Mouse (Mus musculus) subcutaneous adipose tissue, adult 2 months (tissue): ENCODE data around the gene Gm5678. TPM values are rescaled to one million over a fixed set of nuclear protein-coding genes. Genes with fewer than 3 reads are reported as not detected.

ENCODE experiments used
- polyA plus RNA-seq: library from polyadenylated mRNA; depleted of rRNA; stranded (reverse); fragments of >200 nt; gene quantifications from 2 replicates; pipeline ENCODE4 v1.2.3, GENCODE M21; 2012; ENCODE audit warnings: low replicate concordance; rRNA removed

The Gm5678 gene
- polyA plus RNA-seq: not detected in 2 replicates

DNA sequence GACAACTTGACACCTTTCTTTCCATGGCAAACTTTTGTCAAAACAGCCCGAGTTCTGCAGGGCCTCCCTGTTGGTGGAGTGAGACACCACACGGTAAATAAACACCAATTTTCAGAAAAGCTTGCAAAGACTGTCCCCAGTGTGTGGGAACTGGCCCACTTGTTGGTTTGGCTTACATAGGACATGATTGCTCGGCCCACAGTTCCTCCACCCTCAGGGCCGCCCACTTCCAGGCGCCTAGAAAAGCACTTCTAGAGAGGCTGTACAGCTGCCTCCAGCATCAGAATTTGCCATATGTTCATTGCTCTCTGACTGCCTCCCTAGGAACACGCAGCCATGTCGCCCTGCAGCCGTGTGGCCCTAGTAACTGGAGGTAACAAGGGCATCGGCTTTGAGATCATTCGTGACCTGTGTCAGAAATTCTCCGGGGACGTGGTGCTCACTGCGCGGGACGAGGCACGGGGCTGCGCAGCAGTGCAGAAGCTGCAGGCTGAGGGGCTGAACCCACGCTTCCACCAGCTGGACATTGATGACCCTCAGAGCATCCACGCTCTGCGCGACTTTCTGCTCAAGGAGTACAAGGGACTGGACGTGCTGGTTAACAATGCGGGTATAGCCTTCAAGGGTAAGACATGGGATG, at the start of gene Gm5678:
Gene Gm5678 (plus strand): TSS at position 337 of the 640 bp plus-strand sequence.

DNA sequence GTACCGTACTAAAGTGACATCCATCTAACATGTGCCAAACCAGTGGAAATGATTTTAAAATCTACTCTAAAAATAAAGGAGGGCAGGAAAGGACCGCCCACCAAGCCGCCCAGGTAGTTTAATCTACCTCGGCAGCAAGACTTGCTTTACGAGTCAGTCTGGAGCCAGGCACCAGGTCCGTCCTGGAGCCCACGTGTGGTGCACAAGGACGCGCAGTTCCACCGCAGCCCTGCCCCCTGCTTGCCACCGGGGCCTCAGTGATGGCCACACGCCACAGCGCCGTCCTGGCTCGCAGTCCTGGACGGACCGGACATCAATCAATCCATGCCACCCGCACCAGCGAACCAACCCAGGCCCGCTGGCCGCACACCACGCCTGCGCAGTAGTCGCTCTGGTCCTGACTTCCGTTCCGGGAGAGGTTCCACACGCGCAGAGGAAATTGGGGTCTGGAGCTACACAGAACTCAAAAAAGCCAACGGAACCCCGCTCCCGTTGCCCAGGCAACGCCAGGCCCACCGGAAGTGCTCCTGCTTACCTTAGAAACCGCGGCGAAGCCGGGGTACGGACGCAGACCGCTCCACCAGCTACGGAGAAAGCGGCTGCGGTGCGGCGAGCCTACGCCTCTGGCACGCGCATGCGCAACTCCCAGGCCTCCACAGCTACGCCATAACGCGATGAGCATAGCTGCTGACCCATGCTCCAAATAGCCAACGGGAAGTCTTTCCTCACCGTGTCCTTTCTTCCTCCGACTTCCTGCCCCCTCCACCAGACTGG, 24.3 kb upstream of the Gm5678 start, which contains the start of gene Setd4:
Gene Setd4 (minus strand): TSS at position 625 of the 774 bp plus-strand sequence.

GRCm38 (mm10) chr16:93605553-93605952, 22.3 kb upstream of the Gm5678 start, which contains the start of gene Cbr1:
Gene Cbr1 (plus strand): TSS chr16:93605853.

Other genes starting within 250 kb of the Gm5678 start
- gene Setd4, start 24.0 kb upstream of the Gm5678 start, polyA plus RNA-seq: 8.1 and 10.3 TPM in 2 replicates
- 118 and 128 TPM in 2 replicates for gene Cbr1, start 22.2 kb upstream of the Gm5678 start, polyA plus RNA-seq
- gene Cbr3, start 55.1 kb downstream of the Gm5678 start, polyA plus RNA-seq: 7.7 and 34.7 TPM in 2 replicates
- gene Dop1b, start 83.8 kb downstream of the Gm5678 start, polyA plus RNA-seq: 39.3 and 52.6 TPM in 2 replicates
- gene Morc3, start 204.0 kb downstream of the Gm5678 start, polyA plus RNA-seq: 8.7 and 13.5 TPM in 2 replicates